Mouse (Mus musculus) lung, embryonic 15.5 days (tissue): ENCODE measurements at regions not wholly inside any gene's neighbourhood (a gene's known extent, or its start where the extent isn't known, plus 50 kb on each side); places are given as distances from the start of the nearest gene placed in this dataset.

ENCODE experiments used
- ATAC-seq: fragments of 200-750 bp; cut with Nextera tagmentation; 2 replicates; pipeline ENCODE4 v1.8.0; 2017; ENCODE audit warnings: moderate number of reproducible peaks, borderline replicate concordance; ENCODE audit not compliant: low FRiP score, low TSS enrichment; ENCODE audit errors: extremely low read depth
- H3K27ac ChIP-seq: fragments of 300-500 bp; sonication (generic); 2 replicates; pipeline ENCODE4 v1.5.1; 2015; ENCODE audit warnings: moderate library complexity, mild to moderate bottlenecking, inconsistent platforms
- H3K27me3 ChIP-seq: fragments of 300-500 bp; sonication (generic); 2 replicates; pipeline ENCODE4 v1.6.1; 2015; ENCODE audit warnings: inconsistent platforms
- H3K36me3 ChIP-seq: fragments of 300-500 bp; sonication (generic); 2 replicates; pipeline ENCODE4 v1.6.1; 2015; ENCODE audit warnings: inconsistent platforms
- H3K4me1 ChIP-seq: fragments of 300-500 bp; sonication (generic); 2 replicates; pipeline ENCODE4 v1.6.1; 2015; ENCODE audit warnings: inconsistent platforms
- H3K4me2 ChIP-seq: fragments of 300-500 bp; sonication (generic); 2 replicates; pipeline ENCODE4 v1.6.1; 2015; ENCODE audit warnings: inconsistent platforms, mild to moderate bottlenecking, moderate library complexity
- H3K4me3 ChIP-seq: fragments of 300-500 bp; sonication (generic); 2 replicates; pipeline ENCODE4 v1.5.1; 2015; ENCODE audit warnings: mild to moderate bottlenecking, inconsistent platforms
- H3K9ac ChIP-seq: fragments of 300-500 bp; sonication (generic); 2 replicates; pipeline ENCODE4 v1.6.1; 2015; ENCODE audit warnings: inconsistent platforms
- H3K9me3 ChIP-seq: fragments of 300-500 bp; sonication (generic); 2 replicates; pipeline ENCODE4 v1.6.1; 2016; ENCODE audit warnings: inconsistent platforms
- WGBS: fragments of 180-500 bp; shearing (Covaris S2); methylation state at CpG from one replicate; pipeline ENCODE4 v1.1.7; 2015; 5-methylcytosine and 5-hydroxymethylcytosine counted together

- WGBS, result 59% methylated on average over 4 of the region's 4 CpGs
- 0 out of 2 replicates have a peak overlapping the region, but pooled peaks have one; percentile 63 for H3K27ac ChIP-seq
- no peak for ATAC-seq
Observed at GRCm38 (mm10) chr9:35361432-35361831, 59.5 kb upstream of the Cdon start.

GRCm38 (mm10) chr9:35362276-35362675 is 58.7 kb upstream of the Cdon start:
- H3K9me3 ChIP-seq, result no peaks in the 10 kb centered on the region
- H3K27ac ChIP-seq, result no peak overlapping the region
- no peak overlapping the region for H3K9ac ChIP-seq
- no peak overlapping the region for H3K4me2 ChIP-seq
- H3K4me1 ChIP-seq, result peaks cover 38% of the 10 kb centered on the region
- H3K27me3 ChIP-seq, result peaks cover 11% of the 10 kb centered on the region
- 53% methylated on average over 7 of the region's 7 CpGs for WGBS
- no peak for ATAC-seq
- no peaks in the 10 kb centered on the region for H3K36me3 ChIP-seq
- no peak overlapping the region for H3K4me3 ChIP-seq

More at GRCm38 (mm10) chr9:35361432-35361831, 59.5 kb upstream of the Cdon start:
- no peaks in the 10 kb centered on the region for H3K36me3 ChIP-seq
- H3K4me3 ChIP-seq, result no peak overlapping the region
- H3K4me2 ChIP-seq, result no peak overlapping the region
- H3K27me3 ChIP-seq, result peaks cover 11% of the 10 kb centered on the region
- no peak overlapping the region for H3K9ac ChIP-seq
- H3K4me1 ChIP-seq, result peaks cover 38% of the 10 kb centered on the region
- no peaks in the 10 kb centered on the region for H3K9me3 ChIP-seq

- peaks cover 38% of the 10 kb centered on the region for H3K4me1 ChIP-seq
- H3K4me2 ChIP-seq, result no peak overlapping the region
- H3K4me3 ChIP-seq, result no peak overlapping the region
- H3K9ac ChIP-seq, result no peak overlapping the region
- 52% methylated on average over 5 of the region's 5 CpGs for WGBS
- H3K36me3 ChIP-seq, result no peaks in the 10 kb centered on the region
- H3K27ac ChIP-seq, result no peak overlapping the region
- no peak for ATAC-seq
- no peaks in the 10 kb centered on the region for H3K9me3 ChIP-seq
- peaks cover 9% of the 10 kb centered on the region for H3K27me3 ChIP-seq
Observed at GRCm38 (mm10) chr9:35363079-35363478, 57.8 kb upstream of the Cdon start.

GRCm38 (mm10) chr9:35363936-35364335 is 57.0 kb upstream of the Cdon start:
- Histone ChIP-seq H3K4me3 (no peak overlapping the region), H3K27me3 (peaks cover 6% of the 10 kb centered on the region; the same call in 1 of the 2 replicates), H3K36me3 (no peaks in the 10 kb centered on the region), H3K4me2 (no peak overlapping the region), H3K9ac (no peak overlapping the region), H3K4me1 (peaks cover 38% of the 10 kb centered on the region), H3K27ac (no peak overlapping the region), H3K9me3 (no peaks in the 10 kb centered on the region)
- 38% methylated on average over 4 of the region's 4 CpGs for WGBS
- ATAC-seq, result no peak

GRCm38 (mm10) chr9:35365975-35366374 is 55.0 kb upstream of the Cdon start:
- H3K9ac ChIP-seq, result no peak overlapping the region
- peaks cover 22% of the 10 kb centered on the region for H3K4me1 ChIP-seq
- H3K9me3 ChIP-seq, result no peaks in the 10 kb centered on the region
- no peaks in the 10 kb centered on the region for H3K36me3 ChIP-seq
- H3K4me3 ChIP-seq, result no peak overlapping the region
- H3K4me2 ChIP-seq, result no peak overlapping the region
- ATAC-seq, result no peak
- H3K27ac ChIP-seq, result no peak overlapping the region
- peaks cover 6% of the 10 kb centered on the region; the same call in 1 of the 2 replicates for H3K27me3 ChIP-seq
- 86% methylated on average over 5 of the region's 5 CpGs for WGBS

- Histone ChIP-seq H3K27me3 (peaks cover 6% of the 10 kb centered on the region; the same call in 1 of the 2 replicates), H3K9me3 (no peaks in the 10 kb centered on the region), H3K4me1 (no peaks in the 10 kb centered on the region), H3K4me3 (no peak overlapping the region), H3K27ac (no peak overlapping the region), H3K4me2 (no peak overlapping the region), H3K9ac (no peak overlapping the region), H3K36me3 (no peaks in the 10 kb centered on the region)
- ATAC-seq, result peak; percentile 37; the same call in 1 of the 2 replicates
- 67% methylated on average over 4 of the region's 5 CpGs for WGBS
Observed at GRCm38 (mm10) chr9:35369063-35369462, 51.9 kb upstream of the Cdon start.

GRCm38 (mm10) chr9:35370031-35370430 is 50.9 kb upstream of the Cdon start:
- Histone ChIP-seq H3K27ac (no peak overlapping the region), H3K4me3 (no peak overlapping the region), H3K9ac (no peak overlapping the region), H3K4me2 (no peak overlapping the region), H3K9me3 (no peaks in the 10 kb centered on the region), H3K27me3 (no peaks in the 10 kb centered on the region), H3K4me1 (no peaks in the 10 kb centered on the region), H3K36me3 (no peaks in the 10 kb centered on the region)
- no peak for ATAC-seq
- 71% methylated on average over 3 of the region's 3 CpGs for WGBS

- Histone ChIP-seq H3K4me1 (no peaks in the 10 kb centered on the region), H3K27ac (no peak overlapping the region), H3K36me3 (no peaks in the 10 kb centered on the region), H3K4me3 (no peak overlapping the region), H3K9me3 (no peaks in the 10 kb centered on the region), H3K27me3 (no peaks in the 10 kb centered on the region), H3K9ac (no peak overlapping the region), H3K4me2 (no peak overlapping the region)
- ATAC-seq, result no peak
- 91% methylated on average over 3 of the region's 3 CpGs for WGBS
Observed at GRCm38 (mm10) chr9:35370895-35371294, 50.0 kb upstream of the Cdon start.
